Mouse (Mus musculus) liver, embryonic 14.5 days (tissue): ENCODE data around the gene Eps8. TPM values are rescaled to one million over a fixed set of nuclear protein-coding genes. Genes with fewer than 3 reads are reported as not detected.

ENCODE experiments used
- ATAC-seq: fragments of 200-750 bp; cut with Nextera tagmentation; 2 replicates; pipeline ENCODE4 v1.8.0; 2017; ENCODE audit warnings: moderate number of reproducible peaks, mild to moderate bottlenecking, moderate library complexity; ENCODE audit not compliant: insufficient read depth
- DNase-seq, 3 experiments: peaks; one replicate each; pipeline ENCODE4 v3.0.0-alpha.2; 2012 to 2013; ENCODE audit warnings: low read depth in 3 of 3, low spot score in 3 of 3
- H3K27ac ChIP-seq: fragments of 300-500 bp; sonication (generic); 2 replicates; pipeline ENCODE4 v1.5.1; 2014; ENCODE audit warnings: moderate library complexity, mild to moderate bottlenecking, control low read depth, inconsistent platforms
- H3K27me3 ChIP-seq: fragments of 300-500 bp; sonication (generic); 2 replicates; pipeline ENCODE4 v1.6.1; 2014; ENCODE audit warnings: mild to moderate bottlenecking, low read length, moderate library complexity; ENCODE audit not compliant: control insufficient read depth, insufficient read depth
- H3K36me3 ChIP-seq: fragments of 300-500 bp; sonication (generic); replicated peaks from 2 replicates; pipeline ENCODE4 v1.6.1; 2014; ENCODE audit warnings: low read depth; ENCODE audit not compliant: control insufficient read depth, insufficient read depth
- H3K4me1 ChIP-seq, 2 experiments: fragments of 200-500 bp in 1 of 2; fragments of 300-500 bp in 1 of 2; sonication (generic) in 1 of 2; replicated peaks; 2 replicates each; pipeline ENCODE4 v1.6.1; 2012 to 2014; ENCODE audit warnings: antibody characterized with exemption in 1 of 2, inconsistent platforms in 1 of 2, low read length in 1 of 2; ENCODE audit not compliant: control insufficient read depth in 2 of 2, insufficient read depth in 2 of 2
- H3K4me2 ChIP-seq: fragments of 300-500 bp; sonication (generic); 2 replicates; pipeline ENCODE4 v1.6.1; 2014; ENCODE audit warnings: low read depth, mild to moderate bottlenecking, control low read depth, moderate library complexity
- H3K4me3 ChIP-seq, 2 experiments: fragments of 200-500 bp in 1 of 2; fragments of 300-500 bp in 1 of 2; sonication (generic) in 1 of 2; 2 replicates each; pipeline ENCODE4 v1.5.1; 2012 to 2014; ENCODE audit warnings: low read depth in 2 of 2, low read length in 2 of 2, mild to moderate bottlenecking in 2 of 2, control low read depth in 1 of 2, inconsistent platforms in 1 of 2, moderate library complexity in 1 of 2; ENCODE audit not compliant: insufficient read depth in 1 of 2
- H3K9ac ChIP-seq: fragments of 300-500 bp; sonication (generic); replicated peaks from 2 replicates; pipeline ENCODE4 v1.6.1; 2014; ENCODE audit warnings: mild to moderate bottlenecking, control low read depth, moderate library complexity
- H3K9me3 ChIP-seq: fragments of 300-500 bp; sonication (generic); 2 replicates; pipeline ENCODE4 v1.6.1; 2016; ENCODE audit warnings: low read length, mixed read lengths; ENCODE audit not compliant: control insufficient read depth
- CTCF ChIP-seq: IDR thresholded peaks from 2 replicates; pipeline ENCODE4 v1.5.1; 2016; ENCODE audit warnings: antibody characterized with exemption, low read depth, control low read depth
- EP300 ChIP-seq: IDR thresholded peaks from 2 replicates; pipeline ENCODE4 v1.6.1; 2016; ENCODE audit warnings: antibody characterized with exemption, low read depth
- WGBS: fragments of 180-500 bp; shearing (Covaris S2); extraction: QIAGEN DNeasy Blood & Tissue Kit; methylation state at CpG from one replicate; pipeline ENCODE4 v1.1.7; 2014; ENCODE audit not compliant: insufficient replicate concordance; 5-methylcytosine and 5-hydroxymethylcytosine counted together
- polyA plus RNA-seq, 2 experiments: library from polyadenylated mRNA; depleted of rRNA in 1 of 2; stranded (reverse) in 1 of 2; unstranded in 1 of 2; fragments of >200 nt; fragmentation: Nextera tagmentation in 1 of 2; extraction: Ambion mirVana in 1 of 2; gene quantifications; 2 replicates each; pipeline versions ENCODE4 v1.2.1 to v1.2.3; 2012 to 2014

The Eps8 gene
- polyA plus RNA-seq, 2 experiments, result 0.42 to 1.4 TPM

- H3K4me2 ChIP-seq, result no peak overlapping the region
- no peaks in the 10 kb centered on the region for H3K27me3 ChIP-seq
- H3K4me3 ChIP-seq, result no peak overlapping the region
- H3K4me1 ChIP-seq, result 0 out of 4 replicates have a peak, but pooled peaks cover 0 to 2% of the 10 kb centered on the region in 2 experiments
- no peak overlapping the region for H3K27ac ChIP-seq
- no peak for TF ChIP-seq EP300
- TF ChIP-seq CTCF, result no peak
- H3K36me3 ChIP-seq, result no peaks in the 10 kb centered on the region
- ATAC-seq (no peak), DNase-seq (no peak)
- 63% methylated on average over 5 of the region's 5 CpGs for WGBS
- H3K9ac ChIP-seq, result no peak overlapping the region
- H3K9me3 ChIP-seq, result no peaks in the 10 kb centered on the region
These were observed 20.9 kb upstream of the Eps8 start for GRCm38 (mm10) chr6:137675556-137675955.

GRCm38 (mm10) chr6:137673301-137673700, 18.6 kb upstream of the Eps8 start:
- no peak overlapping the region for H3K4me3 ChIP-seq
- TF ChIP-seq EP300, result no peak
- TF ChIP-seq CTCF, result no peak
- H3K9ac ChIP-seq, result no peak overlapping the region
- no peak overlapping the region for H3K27ac ChIP-seq
- no peaks in the 10 kb centered on the region for H3K9me3 ChIP-seq
- ATAC-seq (no peak), DNase-seq (no peak)
- H3K4me2 ChIP-seq, result no peak overlapping the region
- H3K36me3 ChIP-seq, result no peaks in the 10 kb centered on the region
- H3K27me3 ChIP-seq, result no peaks in the 10 kb centered on the region
- 0 out of 4 replicates have a peak, but pooled peaks cover 0 to 2% of the 10 kb centered on the region in 2 experiments for H3K4me1 ChIP-seq
- 84% methylated on average over 15 of the region's 15 CpGs for WGBS

- no peak for TF ChIP-seq CTCF
- TF ChIP-seq EP300, result no peak
- Histone ChIP-seq H3K36me3 (no peaks in the 10 kb centered on the region), H3K9me3 (no peaks in the 10 kb centered on the region), H3K4me2 (no peak overlapping the region), H3K4me3 (no peak overlapping the region), H3K27ac (no peak overlapping the region), H3K4me1 (0 out of 4 replicates have a peak, but pooled peaks cover 0 to 2% of the 10 kb centered on the region in 2 experiments), H3K9ac (no peak overlapping the region), H3K27me3 (no peaks in the 10 kb centered on the region)
- ATAC-seq (peak; percentile 79), DNase-seq (peak in 2 of 3 experiments; percentile 6 to 52)
- 47% methylated on average over 10 of the region's 10 CpGs for WGBS
These were observed 16.9 kb upstream of the Eps8 start for GRCm38 (mm10) chr6:137671561-137671960.

- no peak for DNase-seq
- Histone ChIP-seq H3K4me1 (0 out of 4 replicates have a peak, but pooled peaks cover 0 to 2% of the 10 kb centered on the region in 2 experiments), H3K36me3 (no peaks in the 10 kb centered on the region), H3K9me3 (no peaks in the 10 kb centered on the region), H3K4me3 (no peak overlapping the region), H3K9ac (no peak overlapping the region), H3K4me2 (no peak overlapping the region), H3K27ac (no peak overlapping the region), H3K27me3 (no peaks in the 10 kb centered on the region)
- no peak for TF ChIP-seq EP300
- TF ChIP-seq CTCF, result no peak
- no peak for ATAC-seq
- 74% methylated on average over 9 of the region's 9 CpGs for WGBS
These were observed 16.1 kb upstream of the Eps8 start for GRCm38 (mm10) chr6:137670820-137671219.

- Histone ChIP-seq H3K27me3 (no peaks in the 10 kb centered on the region), H3K4me2 (no peak overlapping the region), H3K4me1 (0 out of 4 replicates have a peak, but pooled peaks cover 0 to 2% of the 10 kb centered on the region in 2 experiments), H3K9ac (no peak overlapping the region), H3K27ac (no peak overlapping the region), H3K4me3 (no peak overlapping the region), H3K36me3 (no peaks in the 10 kb centered on the region), H3K9me3 (no peaks in the 10 kb centered on the region)
- DNase-seq, result no peak
- no peak for TF ChIP-seq CTCF
- no peak for TF ChIP-seq EP300
- 58% methylated on average over 3 of the region's 3 CpGs for WGBS
- no peak for ATAC-seq
These were observed 15.2 kb upstream of the Eps8 start for GRCm38 (mm10) chr6:137669876-137670275.
